Mouse (Mus musculus): Measurements from ENCODE around the gene Fahd2a. TPM values are rescaled to one million over a fixed set of nuclear protein-coding genes. Genes with fewer than 3 reads are reported as not detected.

Gene Fahd2a
- polyA plus RNA-seq, 1 experiment from 2014 or later = 25.0 TPM

Other genes starting within 250 kb of the Fahd2a start
- gene 1810024B03Rik, start 236.3 kb downstream of the Fahd2a start, polyA plus RNA-seq (2016; fragmentation: Nextera tagmentation; extraction: Ambion mirVana) = 2.6 TPM in 2 replicates
- gene Snrnp200, start 236.2 kb downstream of the Fahd2a start, polyA plus RNA-seq (2016; fragmentation: Nextera tagmentation; extraction: Ambion mirVana) = 94.6 and 99.6 TPM in 2 replicates
- 53.7 and 59.2 TPM in 2 replicates for gene Ciao1, start 196.7 kb downstream of the Fahd2a start, polyA plus RNA-seq (2016; fragmentation: Nextera tagmentation; extraction: Ambion mirVana)
- 36.4 and 39.3 TPM in 2 replicates for gene Tmem127, start 196.7 kb downstream of the Fahd2a start, polyA plus RNA-seq (2016; fragmentation: Nextera tagmentation; extraction: Ambion mirVana)
- gene Stard7, start 174.3 kb downstream of the Fahd2a start, polyA plus RNA-seq (2016; fragmentation: Nextera tagmentation; extraction: Ambion mirVana) = 89.2 and 100.0 TPM in 2 replicates
- 4.4 and 7.1 TPM in 2 replicates for gene Dusp2, start 108.4 kb downstream of the Fahd2a start, polyA plus RNA-seq (2016; fragmentation: Nextera tagmentation; extraction: Ambion mirVana)
- gene Astl, start 105.9 kb downstream of the Fahd2a start, polyA plus RNA-seq (2016; fragmentation: Nextera tagmentation; extraction: Ambion mirVana) = not detected in 2 replicates
- gene Adra2b, start 81.4 kb downstream of the Fahd2a start, polyA plus RNA-seq (2016; fragmentation: Nextera tagmentation; extraction: Ambion mirVana) = 1.7 and 2.1 TPM in 2 replicates
- gene Gpat2, start 19.4 kb downstream of the Fahd2a start, polyA plus RNA-seq (2016; fragmentation: Nextera tagmentation; extraction: Ambion mirVana) = 0.20 TPM in 1 of 2 replicates, not detected in the other
- 3.5 and 3.7 TPM in 2 replicates for gene Kcnip3, start 77.5 kb upstream of the Fahd2a start, polyA plus RNA-seq (2016; fragmentation: Nextera tagmentation; extraction: Ambion mirVana)
- 0.31 and 0.62 TPM in 2 replicates for gene Prom2, start 96.9 kb upstream of the Fahd2a start, polyA plus RNA-seq (2016; fragmentation: Nextera tagmentation; extraction: Ambion mirVana)
- 9.4 TPM in 2 replicates for gene Zfp661, start 142.5 kb upstream of the Fahd2a start, polyA plus RNA-seq (2016; fragmentation: Nextera tagmentation; extraction: Ambion mirVana)
- gene Mrps5, start 142.7 kb upstream of the Fahd2a start, polyA plus RNA-seq (2016; fragmentation: Nextera tagmentation; extraction: Ambion mirVana) = 151 and 168 TPM in 2 replicates
- 0.88 and 1.2 TPM in 2 replicates for gene Mal, start 212.1 kb upstream of the Fahd2a start, polyA plus RNA-seq (2016; fragmentation: Nextera tagmentation; extraction: Ambion mirVana)